Mouse (Mus musculus): ENCODE data around the gene Arhgap23. TPM values are rescaled to one million over a fixed set of nuclear protein-coding genes. Genes with fewer than 3 reads are reported as not detected.

The Arhgap23 gene
- total RNA-seq, 2 experiments from 2014 or later = 66.5 to 75.0 TPM

DNA sequence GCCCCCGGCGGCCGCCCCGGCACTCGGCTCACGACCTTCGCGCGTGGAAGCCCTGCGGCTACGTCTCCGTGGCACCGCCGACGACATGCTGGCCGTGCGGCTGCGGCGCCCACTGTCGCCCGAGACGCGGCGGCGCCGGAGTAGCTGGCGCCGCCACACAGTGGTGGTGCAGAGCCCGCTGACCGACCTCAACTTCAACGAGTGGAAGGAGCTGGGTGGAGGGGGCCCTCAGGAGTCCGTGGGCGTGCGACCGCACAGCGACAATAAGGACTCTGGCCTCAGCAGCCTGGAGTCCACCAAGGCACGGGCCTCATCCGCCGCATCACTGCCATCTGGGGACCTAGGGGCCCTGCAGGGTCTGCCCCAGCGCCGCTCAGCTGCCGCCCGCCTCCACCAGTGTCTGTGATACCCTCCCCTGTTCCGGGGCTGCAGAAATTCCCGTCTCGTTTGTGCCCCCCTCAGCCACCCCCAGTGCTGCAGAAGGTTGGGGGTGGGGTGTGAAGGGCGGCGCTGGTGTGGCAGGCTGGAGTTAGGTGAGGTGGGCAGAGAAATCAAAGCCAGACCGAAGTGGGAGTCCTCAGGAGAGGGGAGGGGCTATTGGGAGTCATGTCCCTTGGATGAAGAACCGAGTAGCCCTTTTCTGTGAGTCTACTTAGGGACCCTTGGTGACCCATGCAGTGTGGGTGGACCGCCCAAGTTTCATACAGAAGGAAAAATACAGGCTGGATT is 85.6 kb downstream of the Arhgap23 start:
- DNase-seq (ENCODE audit: low spot score in 2 of 2) = no peak

DNA sequence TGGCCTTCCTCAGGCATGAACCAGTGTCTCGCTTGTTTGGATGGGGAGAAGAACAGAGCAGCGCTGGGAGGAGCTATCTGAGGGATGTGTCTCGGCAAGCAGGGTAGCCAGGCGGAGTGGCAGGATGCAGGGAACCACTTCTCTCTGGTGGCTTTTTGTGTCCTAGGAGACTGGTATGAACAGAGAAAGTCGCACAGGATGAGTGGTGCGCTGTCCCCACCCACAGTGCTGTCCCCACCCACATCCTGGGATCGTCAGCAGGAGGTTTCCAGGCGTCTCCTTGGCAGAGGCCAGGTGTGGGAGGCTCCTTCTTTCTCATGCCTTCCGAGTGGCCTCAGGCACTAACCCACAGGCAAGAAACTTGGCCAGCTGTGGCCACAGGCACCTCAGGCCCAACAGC is 87.0 kb downstream of the Arhgap23 start:
- DNase-seq (ENCODE audit: low spot score in 2 of 2) = peak; percentile 45 to 65

DNA sequence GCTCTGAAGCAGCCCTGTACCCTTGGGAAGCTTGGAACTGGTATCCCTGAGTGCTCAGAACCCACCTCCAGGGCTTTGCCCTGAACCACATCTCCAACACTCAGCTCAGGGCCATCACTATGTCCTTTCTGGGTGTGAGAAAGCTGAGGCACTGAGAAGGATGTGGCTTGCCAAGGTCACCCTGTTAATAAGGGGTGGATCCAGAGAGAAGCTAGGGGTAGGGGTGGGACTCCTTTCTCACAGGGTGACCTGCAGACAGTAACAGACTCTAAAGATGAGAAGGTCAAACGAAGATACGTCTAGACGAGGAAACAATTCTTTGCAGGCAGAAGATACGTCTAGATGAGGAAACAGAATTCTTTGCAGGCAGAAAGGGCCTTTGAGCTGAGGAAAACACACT is 87.5 kb downstream of the Arhgap23 start:
- no peak for DNase-seq (ENCODE audit: low spot score in 2 of 2)

DNA sequence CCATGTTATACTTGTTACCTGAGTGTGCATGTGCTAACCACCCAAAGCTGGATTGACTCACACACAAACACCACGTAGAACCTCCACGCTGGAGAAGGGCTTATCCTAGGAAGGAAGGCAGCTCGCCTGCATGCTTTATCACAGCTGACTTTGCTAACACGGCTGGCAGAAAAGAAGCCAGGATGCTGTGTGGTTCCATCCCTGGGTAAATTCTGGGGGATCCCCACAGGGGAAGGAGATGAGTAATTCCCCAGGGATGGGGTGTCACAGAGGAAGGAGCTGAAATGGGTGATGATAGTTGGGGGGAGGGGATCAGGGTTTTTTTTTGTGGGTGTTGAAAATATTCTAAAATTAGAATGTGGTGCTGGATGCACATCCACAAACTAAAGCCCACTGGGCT is 90.5 kb downstream of the Arhgap23 start:
- DNase-seq (ENCODE audit: low spot score in 2 of 2) = no peak

DNA sequence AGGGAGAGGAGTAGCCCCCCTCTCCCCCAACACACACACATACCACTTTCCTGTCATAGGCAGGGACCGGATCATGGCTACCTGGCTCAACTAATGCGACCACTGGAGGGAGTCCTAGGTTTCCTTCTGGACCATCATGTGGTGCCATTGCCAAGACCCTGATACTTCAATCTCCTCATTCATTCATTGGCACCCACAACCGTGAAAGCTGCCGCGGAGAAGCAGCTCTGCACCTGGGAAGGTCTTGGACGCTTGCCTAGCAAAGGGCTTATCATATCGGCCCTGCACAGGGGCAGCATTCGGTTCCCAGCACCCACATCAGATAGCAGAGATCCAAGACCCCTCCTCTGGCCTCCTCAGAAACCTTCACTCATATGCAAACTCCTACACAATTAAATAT is 91.0 kb downstream of the Arhgap23 start:
- DNase-seq (ENCODE audit: low spot score in 2 of 2) = no peak

DNA sequence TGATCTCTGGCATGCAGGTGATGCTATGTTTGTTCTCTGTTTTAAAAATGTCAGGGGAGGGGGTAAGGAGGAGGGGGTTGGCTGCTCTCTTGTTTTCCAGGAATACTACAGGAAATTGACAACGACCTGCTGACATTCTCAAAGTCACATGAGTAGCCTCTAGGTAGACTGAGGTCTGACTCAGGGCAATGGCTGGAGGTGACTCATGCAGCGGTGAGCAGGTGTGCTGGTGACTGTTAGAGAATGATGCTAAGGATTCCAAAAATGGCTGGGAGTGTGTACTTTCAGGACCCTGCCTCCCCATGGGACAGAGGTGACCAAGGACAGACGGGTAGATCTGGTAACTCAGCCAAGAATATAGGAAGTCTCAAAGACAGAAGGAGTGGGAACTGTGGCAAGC is 92.9 kb downstream of the Arhgap23 start:
- no peak for DNase-seq (ENCODE audit: low spot score in 2 of 2)

DNA sequence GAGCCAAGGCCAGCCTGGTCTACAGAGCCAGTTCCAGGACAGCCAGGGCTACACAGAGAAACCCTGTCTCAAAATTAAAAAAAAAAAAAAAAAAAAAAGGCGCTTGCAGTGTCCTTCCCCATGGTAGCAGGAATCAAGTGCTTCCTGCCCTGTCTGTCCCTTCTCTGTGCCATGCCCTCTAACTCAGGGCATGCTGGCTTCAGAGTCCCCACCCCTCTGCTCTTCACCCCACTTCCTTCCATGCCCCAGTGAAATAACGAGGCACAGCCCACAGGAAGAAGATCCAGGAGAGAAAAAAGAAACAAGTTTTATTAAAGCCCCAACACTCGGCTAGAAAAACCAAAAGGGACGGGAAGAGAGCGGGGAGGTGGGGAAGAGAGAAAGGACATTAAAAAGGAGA is 93.7 kb downstream of the Arhgap23 start:
- no peak for DNase-seq (ENCODE audit: low spot score in 2 of 2)

DNA sequence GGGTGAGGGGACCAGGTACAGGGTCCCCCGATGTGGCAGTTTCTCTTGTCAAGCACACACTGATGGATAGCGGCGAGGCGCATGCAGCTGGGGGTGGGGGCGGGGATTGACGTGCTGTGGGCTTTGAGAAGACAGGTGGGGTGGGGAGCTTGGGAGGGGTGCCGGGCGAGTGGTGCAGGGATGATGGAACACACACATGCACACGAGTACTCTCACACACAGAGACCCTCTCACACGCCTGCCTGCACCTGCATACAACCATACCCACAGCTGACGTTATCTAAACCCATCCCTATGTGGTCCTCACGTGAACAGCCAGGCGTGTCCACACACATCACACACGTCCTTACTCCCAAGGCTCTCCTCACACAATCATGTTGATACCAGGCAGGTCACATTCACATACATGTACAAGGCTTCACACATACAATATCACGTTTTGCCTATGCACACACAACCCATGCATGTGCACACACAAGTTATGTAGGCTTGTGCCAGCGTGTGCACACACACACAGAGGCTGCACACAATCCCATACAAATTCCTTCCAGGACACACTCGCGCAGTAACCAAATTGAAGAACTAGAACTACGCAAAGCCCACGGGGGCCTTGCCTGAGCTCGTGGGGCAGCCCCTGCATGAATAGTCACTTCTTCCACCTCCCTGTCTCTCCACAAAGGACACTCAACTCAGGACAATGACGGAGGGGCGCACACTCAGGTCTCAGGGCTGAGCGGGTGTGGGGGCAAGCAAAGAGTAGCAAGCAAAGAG is 94.6 kb downstream of the Arhgap23 start:
- DNase-seq (ENCODE audit: low spot score in 2 of 2) = no peak

DNA sequence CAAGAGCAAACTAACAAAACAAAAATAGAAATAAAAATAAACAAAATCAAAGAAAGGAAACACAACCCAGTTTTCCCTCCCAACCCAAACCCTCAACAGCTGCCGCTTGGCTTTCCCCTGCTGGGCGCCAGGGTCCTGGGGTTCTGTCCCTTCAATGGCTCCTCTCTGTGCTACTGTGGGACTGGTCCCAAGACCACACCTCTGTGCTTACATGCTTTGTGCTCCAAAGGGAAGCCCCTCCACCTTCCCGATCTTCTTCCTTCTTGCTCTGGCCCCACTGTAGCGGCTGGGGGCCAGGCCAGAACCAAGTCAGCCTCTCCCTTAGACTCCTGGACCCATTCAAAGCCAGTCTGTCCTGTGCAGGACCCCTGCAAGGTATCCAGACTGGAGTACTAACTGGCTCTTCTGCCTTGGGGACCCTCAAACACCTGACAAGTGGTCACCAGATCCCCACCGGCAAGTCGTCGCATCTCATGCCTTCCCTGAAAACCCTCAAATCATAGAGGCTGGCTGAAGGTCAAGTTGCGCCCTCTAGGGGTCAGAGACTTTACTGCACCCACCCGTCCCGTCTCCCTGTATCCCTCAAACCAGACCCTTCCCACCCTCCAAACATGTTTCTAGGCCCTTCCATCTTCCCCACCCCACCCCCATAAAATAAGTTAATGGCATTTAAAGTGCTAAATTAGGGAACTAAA is 95.8 kb downstream of the Arhgap23 start:
- peak in 1 of 2 experiments; percentile 71 for DNase-seq (ENCODE audit: low spot score in 2 of 2)

DNA sequence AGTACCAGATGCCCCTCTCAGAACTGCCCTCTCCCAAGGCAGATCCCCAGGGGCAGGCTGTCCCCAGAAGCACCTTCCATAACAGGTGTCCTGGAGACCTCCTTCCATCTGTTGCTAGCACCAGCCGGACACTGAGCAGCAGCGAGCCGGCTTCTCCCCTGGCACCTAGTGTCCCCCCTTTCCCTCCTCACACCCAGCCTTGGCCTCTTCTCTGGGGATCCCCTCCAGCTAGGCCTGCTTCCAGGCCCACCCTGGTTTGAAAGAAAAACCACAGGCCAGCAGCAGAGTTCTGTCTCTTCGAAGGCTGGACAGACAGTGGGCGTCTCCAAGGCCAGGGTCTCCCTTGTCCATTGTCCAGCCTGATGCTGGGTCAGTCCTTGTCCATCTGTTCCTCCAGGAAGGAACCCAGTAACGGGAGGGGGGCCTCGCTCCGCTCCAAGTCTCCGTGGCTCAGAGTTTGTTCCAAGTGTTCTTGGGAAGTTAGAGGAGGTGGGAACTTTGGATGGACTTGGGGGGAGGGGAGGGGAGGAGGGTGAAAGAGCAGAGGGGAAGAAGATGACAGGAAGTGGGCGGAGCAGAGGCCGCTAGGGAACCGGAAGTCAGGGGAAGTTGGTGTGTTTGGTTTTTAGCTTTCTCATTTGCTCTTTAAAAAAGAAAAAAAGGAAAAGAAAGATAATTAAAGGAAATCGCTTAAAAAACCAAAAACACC is 96.5 kb downstream of the Arhgap23 start:
- DNase-seq (ENCODE audit: low spot score in 2 of 2) = no peak

DNA sequence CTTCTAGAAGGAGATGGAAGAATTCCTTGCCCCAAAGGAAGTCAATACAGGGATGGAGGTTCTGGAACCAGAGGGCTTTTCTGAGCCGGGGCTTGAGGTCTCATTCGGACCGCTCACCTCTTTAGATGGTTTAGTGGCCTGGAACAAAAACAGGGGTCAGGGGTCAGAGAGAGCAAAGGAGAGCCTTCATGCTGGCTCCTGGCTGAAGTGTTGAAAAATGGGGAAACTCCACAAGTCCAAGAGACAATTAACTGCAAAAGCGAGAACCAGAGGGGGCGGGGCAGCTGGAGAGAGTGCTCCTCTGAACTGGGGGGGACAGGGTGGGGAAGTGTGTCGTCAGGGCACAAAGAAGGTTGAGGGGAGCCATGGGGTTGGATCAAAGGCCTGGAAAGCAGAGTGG is 97.2 kb downstream of the Arhgap23 start:
- DNase-seq (ENCODE audit: low spot score in 2 of 2) = no peak

DNA sequence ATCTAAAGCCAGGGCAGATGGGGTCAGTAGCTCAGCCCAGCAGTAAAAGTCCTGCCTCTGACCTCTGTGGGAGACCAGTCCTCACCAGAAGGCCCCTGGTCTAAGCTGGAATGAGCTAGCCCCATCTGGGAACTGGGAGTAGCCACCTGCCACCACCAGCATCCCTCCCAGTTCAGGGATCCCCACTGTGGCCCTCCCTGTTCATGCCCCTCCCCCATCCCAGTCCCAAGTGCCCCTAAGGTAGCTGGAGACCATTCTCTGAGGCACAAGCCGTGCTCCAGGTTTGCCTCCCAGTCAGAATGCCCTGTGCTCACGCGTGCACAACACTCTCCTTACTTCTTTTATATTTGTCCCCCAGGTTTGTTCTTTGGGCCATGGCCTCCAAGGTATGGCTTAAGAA is 97.7 kb downstream of the Arhgap23 start:
- DNase-seq (ENCODE audit: low spot score in 2 of 2) = no peak

DNA sequence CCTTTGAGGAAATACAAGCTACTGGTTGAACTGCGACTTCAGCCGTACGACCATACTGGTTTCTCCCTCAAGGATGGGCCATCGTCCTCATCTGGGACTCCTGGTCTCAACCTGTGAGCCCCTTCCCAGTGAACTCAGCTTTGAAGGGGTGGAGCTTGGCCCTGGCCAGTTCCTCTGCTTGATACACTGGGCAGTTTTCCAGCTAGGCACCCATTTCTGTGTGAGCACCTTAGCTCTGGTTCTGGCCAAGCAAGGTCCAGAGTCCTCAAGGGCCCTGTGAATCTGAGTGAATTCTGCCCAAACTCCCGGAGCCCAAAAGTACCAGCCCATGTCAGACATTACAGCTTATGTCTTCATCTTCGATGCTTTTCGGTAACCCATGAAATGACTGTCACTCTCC is 105.2 kb downstream of the Arhgap23 start:
- no peak for DNase-seq (ENCODE audit: low spot score in 2 of 2)

DNA sequence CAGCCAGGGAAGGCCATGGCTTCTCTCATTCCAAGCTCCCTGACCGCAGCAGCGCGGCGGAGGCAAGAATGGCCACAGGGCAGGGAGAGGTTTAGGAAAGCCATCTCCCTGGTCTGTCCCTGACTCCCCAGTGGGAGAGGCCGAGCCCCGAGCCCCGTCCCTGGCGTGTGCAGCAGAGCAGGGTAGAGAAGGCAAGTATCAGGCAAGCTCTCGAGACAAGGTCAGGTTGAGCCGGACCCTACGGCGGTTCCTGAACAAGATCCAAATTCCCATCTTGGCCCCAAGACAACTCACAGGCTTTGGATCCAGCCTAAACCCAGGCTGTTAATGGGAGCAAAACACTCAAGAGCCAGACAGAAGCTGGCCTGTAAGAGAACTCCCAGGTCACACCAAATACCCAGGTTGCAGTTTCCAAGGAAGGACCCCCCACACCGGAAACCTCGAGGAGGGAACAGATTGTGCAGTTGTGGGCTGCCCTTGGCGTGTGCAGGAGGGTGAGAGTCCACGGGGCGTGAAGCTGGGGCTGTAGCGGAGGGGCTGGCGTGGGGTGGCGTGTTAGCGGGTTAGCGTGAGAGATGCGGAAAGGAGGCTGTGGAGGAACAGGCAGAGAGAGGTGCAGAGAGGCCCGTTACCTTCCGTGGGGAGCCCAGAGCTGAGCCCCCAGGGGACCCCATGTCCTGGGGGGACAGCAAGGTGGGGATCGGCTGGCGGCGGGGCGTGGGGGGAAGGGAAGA is 106.6 kb downstream of the Arhgap23 start:
- no peak for DNase-seq (ENCODE audit: low spot score in 2 of 2)

DNA sequence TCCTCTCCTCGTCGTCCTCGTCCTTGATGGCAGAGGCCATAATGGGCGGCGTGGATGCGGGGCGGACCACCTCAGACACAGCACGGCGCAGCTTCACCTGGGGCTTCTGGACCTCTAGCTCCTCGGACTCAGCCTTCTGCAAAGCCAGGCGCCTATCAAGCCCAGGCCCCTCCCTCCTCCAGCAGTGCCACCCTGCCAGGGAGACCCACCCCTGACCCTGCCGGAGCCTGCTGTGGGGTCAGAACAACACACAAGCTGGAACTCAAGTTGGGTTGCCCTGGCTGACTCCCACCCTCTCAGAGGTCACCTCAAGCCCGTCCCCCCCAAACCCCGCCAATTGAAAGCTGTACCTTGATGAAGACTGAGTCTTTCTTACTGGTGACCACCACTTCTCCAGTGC is 107.8 kb downstream of the Arhgap23 start:
- DNase-seq (ENCODE audit: low spot score in 2 of 2) = no peak

DNA sequence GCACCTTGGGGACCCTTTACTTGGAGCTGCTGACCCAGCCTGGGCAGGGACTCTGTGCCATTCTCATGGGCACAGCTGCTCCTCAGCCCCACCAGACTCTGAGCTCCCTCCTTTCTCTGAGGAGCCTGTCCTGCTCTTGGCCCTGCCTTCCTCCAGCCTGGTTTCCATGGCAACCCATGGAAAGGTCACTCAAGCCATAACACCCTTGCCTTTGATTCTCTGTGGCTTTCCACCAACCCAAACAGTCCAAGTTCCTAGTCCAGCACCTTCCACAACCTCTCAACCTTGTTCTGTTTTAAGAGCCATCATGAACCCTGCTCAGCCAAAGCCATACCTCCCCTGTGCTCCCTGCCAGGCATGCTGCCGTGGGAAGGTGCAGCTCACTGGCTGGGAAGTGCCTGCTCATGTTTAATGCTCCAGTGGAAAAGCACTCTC is 108.5 kb downstream of the Arhgap23 start:
- DNase-seq (ENCODE audit: low spot score in 2 of 2) = no peak

DNA sequence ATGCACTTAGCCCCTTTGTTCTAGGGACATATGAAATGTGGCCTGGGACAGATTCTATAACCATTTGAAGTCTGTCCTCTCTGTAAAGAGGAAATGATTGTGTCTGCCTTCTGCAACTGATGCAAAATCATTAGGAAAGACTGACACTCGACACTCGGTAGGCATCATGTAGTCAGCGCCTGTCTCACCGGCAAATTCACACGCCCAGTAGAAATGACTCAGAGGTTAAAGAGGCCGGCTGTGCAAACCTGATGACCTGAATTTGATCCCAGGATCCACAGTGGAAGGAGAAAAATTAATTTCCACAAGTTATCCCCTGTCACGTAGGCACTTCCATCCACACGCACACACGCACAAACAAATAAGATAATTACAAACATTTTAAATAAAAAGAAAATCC is 109.0 kb downstream of the Arhgap23 start:
- DNase-seq (ENCODE audit: low spot score in 2 of 2) = no peak

DNA sequence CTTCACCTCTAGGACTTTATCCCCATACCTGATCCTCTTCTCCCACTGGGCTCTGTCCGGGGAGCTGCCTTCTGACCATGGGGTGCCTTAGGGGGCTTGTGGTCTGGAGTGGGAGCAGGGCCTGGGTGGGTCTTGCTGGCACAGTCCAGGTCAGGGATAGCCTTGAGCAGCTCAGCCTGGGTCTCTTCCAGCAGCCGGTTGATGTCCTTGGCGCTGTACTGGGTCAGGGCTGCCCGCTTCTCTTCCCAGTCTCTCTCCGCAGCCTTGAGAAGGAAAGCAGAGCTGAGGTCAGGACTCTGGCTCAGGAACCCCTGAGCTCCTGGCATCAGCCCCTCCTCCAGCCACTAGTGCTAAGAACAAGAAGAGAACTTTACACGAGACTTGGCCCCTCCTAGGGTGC is 110.0 kb downstream of the Arhgap23 start:
- DNase-seq (ENCODE audit: low spot score in 2 of 2) = no peak

DNA sequence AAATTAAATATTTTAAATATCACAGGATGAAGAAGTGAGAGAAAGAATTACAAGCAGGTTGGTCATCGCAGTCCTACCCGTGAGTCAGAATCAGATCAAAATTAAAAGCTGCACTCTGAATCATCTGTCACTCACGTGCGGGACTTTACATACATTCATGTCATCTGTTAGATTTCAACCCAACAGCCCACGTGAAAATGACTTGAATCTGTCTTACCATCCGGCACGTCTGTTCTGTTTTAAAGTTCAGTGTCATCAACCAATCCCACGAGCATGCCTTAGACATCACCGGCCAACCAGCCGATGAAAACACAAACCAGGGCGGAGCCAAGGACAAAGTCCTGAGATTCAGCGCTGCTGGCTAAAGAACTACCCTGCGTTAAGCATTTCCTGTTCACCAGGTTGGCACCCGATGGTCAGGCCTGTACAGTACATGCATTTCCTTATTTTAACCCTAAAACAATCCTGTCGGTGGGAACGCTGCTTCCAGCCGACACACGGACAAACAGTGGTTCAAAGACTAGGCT is 113.0 kb downstream of the Arhgap23 start:
- no peak for DNase-seq (ENCODE audit: low spot score in 2 of 2)

DNA sequence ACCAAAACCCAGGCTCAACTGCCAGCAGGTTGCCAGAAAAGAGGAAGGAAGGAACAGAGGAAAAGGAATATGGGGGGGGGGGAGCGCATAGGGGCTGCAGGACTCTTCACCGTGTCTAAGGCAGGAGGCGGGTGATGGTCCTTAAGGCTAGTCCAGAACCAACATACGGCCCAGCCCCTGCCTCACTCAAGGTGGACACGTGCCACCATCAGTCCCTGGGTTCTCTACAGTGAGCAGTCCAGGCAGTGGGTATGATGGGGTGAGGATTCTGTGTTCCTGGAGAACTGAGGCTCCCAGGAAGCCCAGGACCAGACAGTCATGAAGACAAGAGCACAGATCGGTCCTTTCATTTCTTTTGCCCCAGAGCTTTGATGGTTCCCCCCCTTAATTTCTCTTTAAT is 114.7 kb downstream of the Arhgap23 start:
- DNase-seq (ENCODE audit: low spot score in 2 of 2) = no peak

DNA sequence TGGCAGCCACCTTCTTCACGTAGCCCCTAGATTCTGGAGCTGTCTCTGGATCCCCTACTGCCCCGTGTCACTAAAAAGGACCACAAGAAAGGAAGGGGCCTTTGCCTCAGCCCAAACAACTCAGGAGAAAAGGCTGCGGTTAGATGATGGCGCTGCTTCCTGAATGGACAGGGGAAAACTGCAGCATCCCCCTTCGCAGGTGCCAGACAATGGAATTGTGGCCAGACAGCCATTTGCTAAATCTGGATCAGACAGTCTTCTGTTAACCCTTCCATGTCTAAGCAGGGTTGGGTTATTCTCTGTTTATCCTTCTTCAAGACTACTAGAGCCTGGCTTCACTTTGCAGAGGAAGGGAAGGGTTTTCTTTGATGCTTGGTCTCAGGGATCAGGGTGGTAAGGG is 115.6 kb downstream of the Arhgap23 start:
- no peak for DNase-seq (ENCODE audit: low spot score in 2 of 2)

Measured in left cerebral cortex, adult 18-20 months (tissue).